Mouse (Mus musculus) heart, embryonic 13.5 days (tissue): ENCODE data around the gene Nav3. TPM values are rescaled to one million over a fixed set of nuclear protein-coding genes. Genes with fewer than 3 reads are reported as not detected.

Source experiments
- ATAC-seq: fragments of 200-750 bp; cut with Nextera tagmentation; 2 replicates; pipeline ENCODE4 v1.8.0; 2017; ENCODE audit warnings: moderate TSS enrichment; ENCODE audit not compliant: insufficient number of reproducible peaks, low FRiP score, low TSS enrichment; ENCODE audit errors: extremely low read depth
- H3K27ac ChIP-seq: fragments of 300-500 bp; sonication (generic); replicated peaks from 2 replicates; pipeline ENCODE4 v1.5.1; 2015; ENCODE audit warnings: moderate library complexity, mild to moderate bottlenecking, inconsistent platforms
- H3K27me3 ChIP-seq: fragments of 300-500 bp; sonication (generic); replicated peaks from 2 replicates; pipeline ENCODE4 v1.6.1; 2015; ENCODE audit warnings: mild to moderate bottlenecking, inconsistent platforms
- H3K36me3 ChIP-seq: fragments of 300-500 bp; sonication (generic); 2 replicates; pipeline ENCODE4 v1.6.1; 2015; ENCODE audit warnings: mild to moderate bottlenecking, inconsistent platforms
- H3K4me1 ChIP-seq: fragments of 300-500 bp; sonication (generic); 2 replicates; pipeline ENCODE4 v1.6.1; 2015; ENCODE audit warnings: inconsistent platforms
- H3K4me2 ChIP-seq: fragments of 300-500 bp; sonication (generic); 2 replicates; pipeline ENCODE4 v1.6.1; 2015; ENCODE audit warnings: inconsistent platforms, mild to moderate bottlenecking, moderate library complexity
- H3K4me3 ChIP-seq: fragments of 300-500 bp; sonication (generic); 2 replicates; pipeline ENCODE4 v1.5.1; 2015; ENCODE audit warnings: moderate library complexity, mild to moderate bottlenecking, inconsistent platforms
- H3K9ac ChIP-seq: fragments of 300-500 bp; sonication (generic); 2 replicates; pipeline ENCODE4 v1.6.1; 2015; ENCODE audit warnings: inconsistent platforms, mild to moderate bottlenecking, moderate library complexity
- H3K9me3 ChIP-seq: fragments of 300-500 bp; sonication (generic); 2 replicates; pipeline ENCODE4 v1.6.1; 2016; ENCODE audit warnings: inconsistent platforms
- WGBS: fragments of 180-500 bp; shearing (Covaris S2); methylation state at CpG from one replicate; pipeline ENCODE4 v1.1.7; 2015; ENCODE audit warnings: mixed read lengths; 5-methylcytosine and 5-hydroxymethylcytosine counted together
- polyA plus RNA-seq: library from polyadenylated mRNA; unstranded; fragments of >200 nt; fragmentation: Nextera tagmentation; extraction: Ambion mirVana; gene quantifications from 2 replicates; pipeline ENCODE4 v1.2.1, GENCODE M21; 2015

The Nav3 gene
- polyA plus RNA-seq, 1 experiment from 2014 or later: 1.8 TPM

- H3K27me3 ChIP-seq: no peaks in the 10 kb centered on the region
- H3K4me2 ChIP-seq: no peak overlapping the region
- H3K9ac ChIP-seq: no peak overlapping the region
- no peak overlapping the region for H3K27ac ChIP-seq
- H3K9me3 ChIP-seq: no peaks in the 10 kb centered on the region
- no peak overlapping the region for H3K4me3 ChIP-seq
- no peaks in the 10 kb centered on the region for H3K4me1 ChIP-seq
- WGBS: 57% methylated on average over 3 of the region's 3 CpGs
- ATAC-seq: no peak
- no peaks in the 10 kb centered on the region for H3K36me3 ChIP-seq
These were observed 505.7 kb downstream of the Nav3 start for GRCm38 (mm10) chr10:109950296-109950695.

DNA sequence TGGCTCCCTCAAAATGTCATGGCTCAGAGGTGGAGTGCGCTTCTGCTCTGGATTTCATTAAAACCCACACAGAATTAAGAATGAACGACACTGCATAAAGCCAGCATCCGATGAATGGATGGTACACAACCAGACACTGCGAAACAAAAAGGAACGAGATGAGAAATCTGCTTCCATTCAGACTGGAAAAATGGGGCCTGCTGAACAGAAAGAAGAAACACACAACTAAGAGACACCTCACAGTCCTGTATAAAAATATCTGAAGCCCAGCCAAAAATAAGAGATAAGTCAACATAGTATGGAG is 526.7 kb downstream of the Nav3 start:
- H3K27ac ChIP-seq: no peak overlapping the region
- H3K4me2 ChIP-seq: no peak overlapping the region
- no peaks in the 10 kb centered on the region for H3K36me3 ChIP-seq
- no peak overlapping the region for H3K4me3 ChIP-seq
- 85% methylated on average over 5 of the region's 5 CpGs for WGBS
- no peaks in the 10 kb centered on the region; the same call in 1 of the 2 replicates for H3K4me1 ChIP-seq
- no peaks in the 10 kb centered on the region for H3K27me3 ChIP-seq
- H3K9me3 ChIP-seq: no peaks in the 10 kb centered on the region
- no peak for ATAC-seq
- no peak overlapping the region for H3K9ac ChIP-seq

DNA sequence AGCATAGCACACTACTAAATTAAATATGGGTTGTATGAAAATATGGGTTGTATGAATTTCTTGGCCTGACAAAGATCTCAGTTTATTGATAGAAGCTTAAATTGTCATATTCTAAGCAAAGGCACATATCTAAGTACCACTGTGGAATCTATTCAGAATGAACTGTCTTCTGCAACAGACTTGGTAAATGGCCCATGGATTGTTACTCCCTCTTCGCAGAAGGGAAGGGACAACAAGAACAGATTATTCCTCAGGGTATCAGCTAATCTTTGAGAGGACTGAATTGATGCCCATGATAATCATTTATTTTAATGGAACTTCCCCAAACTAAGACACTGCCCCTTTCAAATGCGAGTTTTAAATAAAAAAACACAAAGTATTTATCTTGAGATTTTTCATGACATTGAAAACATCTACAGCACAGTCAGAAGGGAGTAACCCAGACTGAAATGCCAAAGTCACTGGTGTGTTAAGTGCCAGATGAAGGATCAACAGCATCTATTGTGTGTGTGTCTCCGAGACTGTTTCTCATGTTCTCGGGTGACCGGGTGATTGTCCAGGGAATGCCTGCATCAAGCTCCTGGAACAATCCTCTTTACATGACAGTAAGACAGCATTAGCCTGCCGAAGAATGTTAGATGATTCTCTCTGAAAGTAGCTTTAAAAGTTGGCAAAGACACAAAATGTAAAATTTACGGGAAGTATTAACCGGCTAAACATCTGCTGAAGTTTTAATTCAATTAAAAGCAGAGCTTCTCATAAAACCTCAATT is 527.3 kb downstream of the Nav3 start:
- 75% methylated on average over 8 of the region's 8 CpGs for WGBS
- H3K4me2 ChIP-seq: no peak overlapping the region
- no peaks in the 10 kb centered on the region for H3K36me3 ChIP-seq
- H3K27me3 ChIP-seq: no peaks in the 10 kb centered on the region
- ATAC-seq: no peak
- H3K4me3 ChIP-seq: no peak overlapping the region
- H3K4me1 ChIP-seq: no peaks in the 10 kb centered on the region; the same call in 1 of the 2 replicates
- H3K9ac ChIP-seq: no peak overlapping the region
- no peak overlapping the region for H3K27ac ChIP-seq
- H3K9me3 ChIP-seq: no peaks in the 10 kb centered on the region

GRCm38 (mm10) chr10:109926149-109926548 is 529.9 kb downstream of the Nav3 start:
- no peak overlapping the region for H3K9ac ChIP-seq
- WGBS: 63% methylated on average over 3 of the region's 3 CpGs
- H3K4me1 ChIP-seq: peaks cover 4% of the 10 kb centered on the region; the same call in 1 of the 2 replicates
- ATAC-seq: no peak
- no peaks in the 10 kb centered on the region for H3K9me3 ChIP-seq
- no peaks in the 10 kb centered on the region for H3K27me3 ChIP-seq
- no peak overlapping the region for H3K4me2 ChIP-seq
- H3K36me3 ChIP-seq: no peaks in the 10 kb centered on the region
- H3K4me3 ChIP-seq: no peak overlapping the region
- H3K27ac ChIP-seq: no peak overlapping the region

DNA sequence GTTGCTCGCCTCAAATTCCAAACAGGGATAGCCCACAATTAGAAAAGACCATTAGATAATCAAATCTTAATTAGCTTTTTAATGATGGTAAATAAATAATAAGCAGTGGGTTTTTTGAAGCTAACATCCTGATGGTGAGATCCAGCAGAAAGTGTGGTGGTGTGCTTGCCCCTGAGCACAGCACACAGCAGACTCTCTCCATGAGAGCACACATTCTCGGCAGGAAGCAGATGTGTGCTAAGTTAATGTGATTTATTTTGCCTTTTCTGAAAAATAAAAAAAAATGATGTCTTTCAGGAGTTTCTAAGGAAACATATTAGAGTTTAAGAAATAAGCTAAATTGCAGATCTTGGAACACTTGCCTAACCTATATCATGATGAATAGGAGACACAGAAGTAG is 531.9 kb downstream of the Nav3 start:
- Histone ChIP-seq H3K27ac (no peak overlapping the region), H3K4me3 (no peak overlapping the region), H3K9me3 (no peaks in the 10 kb centered on the region), H3K36me3 (no peaks in the 10 kb centered on the region), H3K4me1 (peaks cover 7% of the 10 kb centered on the region; the same call in 1 of the 2 replicates), H3K27me3 (no peaks in the 10 kb centered on the region), H3K4me2 (no peak overlapping the region), H3K9ac (no peak overlapping the region)
- ATAC-seq: no peak
- 72% methylated on average over 2 of the region's 2 CpGs for WGBS

DNA sequence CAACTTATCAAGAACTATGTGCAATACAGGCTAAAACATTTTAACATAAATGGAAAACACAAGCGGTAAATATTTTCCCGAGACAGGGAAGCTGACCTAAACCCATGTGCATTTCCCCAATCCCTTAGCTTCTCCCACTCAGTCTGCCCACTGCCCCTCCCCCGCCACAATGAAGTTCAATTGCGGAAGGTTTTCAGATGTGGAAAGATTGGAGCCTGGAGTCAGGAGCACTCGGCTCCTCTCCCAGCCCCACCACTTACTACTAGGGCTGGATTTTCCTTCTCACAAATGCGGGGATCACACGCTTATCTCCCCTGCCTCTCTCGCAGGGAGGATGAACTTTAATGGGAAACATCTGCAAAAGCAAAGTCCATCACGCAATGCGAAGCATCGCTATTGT is 534.6 kb downstream of the Nav3 start:
- Histone ChIP-seq H3K4me3 (0 out of 2 replicates have a peak overlapping the region, but pooled peaks have one; percentile 8), H3K9ac (0 out of 2 replicates have a peak overlapping the region, but pooled peaks have one; percentile 52), H3K9me3 (no peaks in the 10 kb centered on the region), H3K36me3 (no peaks in the 10 kb centered on the region), H3K4me2 (peak overlapping the region; percentile 55), H3K27ac (no peak overlapping the region), H3K4me1 (peaks cover 7% of the 10 kb centered on the region; the same call in 1 of the 2 replicates), H3K27me3 (no peaks in the 10 kb centered on the region)
- ATAC-seq: no peak
- 34% methylated on average over 11 of the region's 11 CpGs for whole genome bisulfite sequencing

- no peak overlapping the region for H3K4me3 ChIP-seq
- WGBS: 15% methylated on average over 6 of the region's 6 CpGs
- peaks cover 7% of the 10 kb centered on the region; the same call in 1 of the 2 replicates for H3K4me1 ChIP-seq
- H3K27ac ChIP-seq: no peak overlapping the region
- peak overlapping the region; percentile 55 for H3K4me2 ChIP-seq
- H3K9ac ChIP-seq: no peak overlapping the region
- no peak for ATAC-seq
- no peaks in the 10 kb centered on the region for H3K27me3 ChIP-seq
- H3K36me3 ChIP-seq: no peaks in the 10 kb centered on the region
- no peaks in the 10 kb centered on the region for H3K9me3 ChIP-seq
These were observed 535.3 kb downstream of the Nav3 start for GRCm38 (mm10) chr10:109920607-109921187.

- H3K27ac ChIP-seq: no peak overlapping the region
- WGBS: 38% methylated on average over 1 of the region's 1 CpGs
These were observed 536.5 kb downstream of the Nav3 start for GRCm38 (mm10) chr10:109919515-109919914.

GRCm38 (mm10) chr10:109907206-109907605 is 548.8 kb downstream of the Nav3 start:
- ATAC-seq: no peak
- no peak overlapping the region for H3K4me3 ChIP-seq
- no peaks in the 10 kb centered on the region for H3K27me3 ChIP-seq
- H3K9ac ChIP-seq: no peak overlapping the region
- no peak overlapping the region for H3K27ac ChIP-seq
- no peaks in the 10 kb centered on the region for H3K36me3 ChIP-seq
- H3K9me3 ChIP-seq: no peaks in the 10 kb centered on the region
- H3K4me2 ChIP-seq: no peak overlapping the region
- H3K4me1 ChIP-seq: no peaks in the 10 kb centered on the region
- 71% methylated on average over 4 of the region's 4 CpGs for WGBS

More at GRCm38 (mm10) chr10:109919515-109919914, 536.5 kb downstream of the Nav3 start:
- no peak for ATAC-seq
- peaks cover 7% of the 10 kb centered on the region; the same call in 1 of the 2 replicates for H3K4me1 ChIP-seq
- H3K27me3 ChIP-seq: no peaks in the 10 kb centered on the region
- no peaks in the 10 kb centered on the region for H3K36me3 ChIP-seq
- no peak overlapping the region for H3K9ac ChIP-seq
- H3K4me3 ChIP-seq: no peak overlapping the region
- no peaks in the 10 kb centered on the region for H3K9me3 ChIP-seq
- no peak overlapping the region for H3K4me2 ChIP-seq

DNA sequence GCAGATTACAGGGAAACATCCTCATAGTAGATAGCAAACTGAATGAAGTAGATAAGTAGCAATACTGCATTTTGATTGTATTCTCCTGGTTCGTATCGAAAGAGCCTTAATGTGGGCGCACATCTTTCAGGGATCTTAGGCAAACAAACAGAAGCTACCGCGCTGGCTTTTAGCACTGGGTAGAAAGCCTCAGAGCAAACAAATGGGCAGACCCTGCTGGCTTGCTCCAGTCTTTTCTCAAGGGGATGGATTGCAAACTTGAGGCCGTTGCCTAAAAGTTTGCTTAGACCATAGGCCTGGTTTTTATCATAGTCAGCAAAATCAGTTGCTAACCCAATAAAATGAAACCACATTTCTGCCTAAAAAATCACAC is 549.6 kb downstream of the Nav3 start:
- no peaks in the 10 kb centered on the region for H3K4me1 ChIP-seq
- no peak for ATAC-seq
- H3K4me2 ChIP-seq: no peak overlapping the region
- H3K27me3 ChIP-seq: no peaks in the 10 kb centered on the region
- WGBS: 30% methylated on average over 6 of the region's 6 CpGs
- H3K9ac ChIP-seq: no peak overlapping the region
- no peaks in the 10 kb centered on the region for H3K9me3 ChIP-seq
- no peaks in the 10 kb centered on the region for H3K36me3 ChIP-seq
- no peak overlapping the region for H3K4me3 ChIP-seq
- H3K27ac ChIP-seq: no peak overlapping the region

DNA sequence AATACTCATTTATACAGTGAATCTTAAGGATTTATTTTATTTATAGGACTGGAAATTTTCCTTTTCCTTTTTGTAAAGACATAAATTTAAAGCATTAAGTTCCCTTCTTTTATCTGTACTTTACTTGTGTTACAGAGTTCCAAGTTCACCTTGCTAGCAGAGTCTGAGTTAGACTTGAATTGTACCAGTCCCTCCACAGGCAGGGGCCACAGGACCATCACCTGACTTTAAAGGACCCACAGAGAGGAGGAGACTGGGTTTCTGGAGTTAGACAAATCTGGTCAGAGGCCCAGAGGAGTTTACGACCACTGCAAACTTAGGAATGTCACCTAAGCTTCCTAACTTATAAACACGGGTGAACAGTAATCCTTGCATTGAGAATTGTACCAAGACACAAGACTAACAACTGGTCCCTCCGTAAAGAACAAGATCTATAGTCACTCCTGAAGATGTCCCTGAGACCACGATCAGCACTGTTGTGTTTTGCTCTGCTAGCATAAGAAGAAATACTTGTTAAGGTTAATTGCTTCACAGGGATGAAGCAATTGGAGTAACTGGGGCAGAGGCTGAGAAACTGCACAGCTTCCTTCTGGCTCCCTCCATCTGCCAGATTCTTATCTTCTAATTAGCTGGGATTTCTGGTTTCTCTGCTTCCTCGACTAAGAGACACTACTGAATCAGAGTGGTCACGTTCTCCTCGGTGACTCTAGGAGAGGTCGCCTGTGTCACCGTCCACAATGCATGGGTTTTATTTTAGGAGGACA is 550.2 kb downstream of the Nav3 start:
- Histone ChIP-seq H3K36me3 (no peaks in the 10 kb centered on the region), H3K27me3 (no peaks in the 10 kb centered on the region), H3K9ac (no peak overlapping the region), H3K4me3 (no peak overlapping the region), H3K9me3 (no peaks in the 10 kb centered on the region), H3K4me1 (no peaks in the 10 kb centered on the region), H3K27ac (no peak overlapping the region), H3K4me2 (no peak overlapping the region)
- WGBS: 31% methylated on average over 9 of the region's 9 CpGs
- no peak for ATAC-seq
